Mouse (Mus musculus) embryonic fibroblast, embryonic 13.5 days (primary cell): ENCODE data around the gene Dolpp1. TPM values are rescaled to one million over a fixed set of nuclear protein-coding genes. Genes with fewer than 3 reads are reported as not detected.
"Not testable (repeated sequence)": the region's sequence is repeated elsewhere in the genome, so short reads cannot be mapped to it uniquely, and the experiment has no call there.

Experiments
- H3K27ac ChIP-seq: 2 replicates; pipeline ENCODE4 v1.5.1; 2012; ENCODE audit warnings: low read length, control low read depth, inconsistent platforms; ENCODE audit not compliant: insufficient read depth
- H3K4me1 ChIP-seq: 2 replicates; pipeline ENCODE4 v1.6.1; 2011; ENCODE audit warnings: low read length; ENCODE audit not compliant: control insufficient read depth, insufficient read depth
- H3K4me3 ChIP-seq: 2 replicates; pipeline ENCODE4 v1.5.1; 2011; ENCODE audit warnings: mild to moderate bottlenecking, control low read depth, low read length; ENCODE audit not compliant: insufficient read depth
- CTCF ChIP-seq: IDR thresholded peaks from 2 replicates; pipeline ENCODE4 v1.5.1; 2011; ENCODE audit warnings: mild to moderate bottlenecking, control low read depth, low read length, moderate library complexity, borderline replicate concordance; ENCODE audit not compliant: insufficient read depth
- POLR2A ChIP-seq: IDR thresholded peaks from 2 replicates; pipeline ENCODE4 v1.6.1; 2011; ENCODE audit warnings: low read depth, mild to moderate bottlenecking, control low read depth, low read length, moderate library complexity
- polyA plus RNA-seq: library from polyadenylated mRNA; stranded (reverse); fragments of >200 nt; gene quantifications from 2 replicates; pipeline ENCODE4 v1.2.4, GENCODE M21; 2011; ENCODE audit warnings: low read depth; ENCODE audit not compliant: missing spikeins, insufficient read length

The Dolpp1 gene
- polyA plus RNA-seq, 1 experiment: 33.8 TPM

DNA sequence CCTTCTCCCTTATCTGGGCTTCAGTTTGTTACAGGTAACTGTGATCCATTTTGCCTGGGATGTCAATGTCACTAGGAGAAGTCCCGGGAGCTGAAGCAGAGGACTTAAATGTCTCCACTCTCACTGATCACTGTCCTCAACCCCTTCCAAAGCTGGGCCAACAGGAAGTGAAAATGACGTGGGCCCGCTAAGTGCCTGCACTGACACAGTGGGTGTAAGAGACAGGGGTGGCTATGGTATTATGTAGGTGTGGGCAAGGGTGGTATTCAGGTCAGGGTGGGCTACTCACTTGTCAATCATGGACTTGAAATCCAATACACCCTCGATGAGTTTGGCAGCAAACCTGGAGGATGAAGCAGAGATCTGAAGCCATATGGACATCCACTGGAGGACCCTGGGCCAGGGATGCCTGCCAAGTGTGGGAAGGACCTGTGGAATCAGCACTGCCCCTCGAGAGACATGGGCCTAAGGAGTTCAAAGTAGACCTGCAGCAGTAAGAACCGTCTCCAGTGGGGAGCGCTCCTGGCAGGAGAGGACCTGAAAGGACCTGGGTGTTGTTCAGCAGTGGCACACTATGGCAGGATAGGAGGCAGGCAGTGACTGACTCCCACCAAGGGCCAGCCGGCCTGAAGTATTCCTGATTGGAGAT is 16.5 kb downstream of the Dolpp1 start:
- H3K27ac ChIP-seq: no peak overlapping the region
- no peaks in the 10 kb centered on the region for H3K4me1 ChIP-seq

DNA sequence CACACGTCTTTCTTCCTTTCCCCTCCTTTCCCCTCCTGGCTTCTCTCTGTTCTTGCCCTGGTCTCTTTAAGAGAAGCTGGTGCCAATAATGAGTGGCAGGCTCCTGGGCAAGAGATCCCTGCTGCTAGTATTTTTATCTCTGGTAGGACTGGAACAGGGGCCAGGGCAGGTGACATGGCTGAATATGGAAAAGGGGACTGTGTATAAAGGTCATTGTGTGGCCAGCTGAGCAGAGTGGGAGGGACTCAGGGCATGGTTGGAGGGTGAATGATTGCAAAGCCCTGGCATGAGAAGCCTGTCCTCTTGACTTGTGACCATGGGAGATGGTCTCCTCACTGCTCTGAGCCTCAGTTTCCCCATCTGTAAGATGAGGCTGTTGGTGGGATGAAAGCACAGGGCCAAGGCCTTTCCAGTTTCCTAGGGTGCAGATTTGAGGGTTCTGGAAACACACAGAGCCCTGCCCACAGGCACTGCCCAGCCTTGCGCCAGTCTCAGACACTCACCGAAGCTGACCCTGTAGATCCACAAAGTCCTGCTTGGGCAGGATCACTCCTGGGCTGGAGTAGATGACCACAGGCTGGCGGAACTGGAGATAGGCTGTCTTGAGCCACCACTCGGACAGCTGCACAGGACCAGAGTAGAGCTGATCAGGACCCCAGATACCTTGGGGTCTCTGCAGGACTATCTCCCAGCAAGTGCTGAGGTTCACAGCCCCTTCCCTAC is 17.6 kb downstream of the Dolpp1 start:
- Histone ChIP-seq H3K4me3 (no peak overlapping the region), H3K4me1 (peaks cover 2% of the 10 kb centered on the region; the same call in 1 of the 2 replicates), H3K27ac (no peak overlapping the region)
- TF ChIP-seq POLR2A: no peak

More for the DNA sequence above, 16.5 kb downstream of the Dolpp1 start:
- no peak overlapping the region for H3K4me3 ChIP-seq
- TF ChIP-seq POLR2A: no peak
- no peak for TF ChIP-seq CTCF

DNA sequence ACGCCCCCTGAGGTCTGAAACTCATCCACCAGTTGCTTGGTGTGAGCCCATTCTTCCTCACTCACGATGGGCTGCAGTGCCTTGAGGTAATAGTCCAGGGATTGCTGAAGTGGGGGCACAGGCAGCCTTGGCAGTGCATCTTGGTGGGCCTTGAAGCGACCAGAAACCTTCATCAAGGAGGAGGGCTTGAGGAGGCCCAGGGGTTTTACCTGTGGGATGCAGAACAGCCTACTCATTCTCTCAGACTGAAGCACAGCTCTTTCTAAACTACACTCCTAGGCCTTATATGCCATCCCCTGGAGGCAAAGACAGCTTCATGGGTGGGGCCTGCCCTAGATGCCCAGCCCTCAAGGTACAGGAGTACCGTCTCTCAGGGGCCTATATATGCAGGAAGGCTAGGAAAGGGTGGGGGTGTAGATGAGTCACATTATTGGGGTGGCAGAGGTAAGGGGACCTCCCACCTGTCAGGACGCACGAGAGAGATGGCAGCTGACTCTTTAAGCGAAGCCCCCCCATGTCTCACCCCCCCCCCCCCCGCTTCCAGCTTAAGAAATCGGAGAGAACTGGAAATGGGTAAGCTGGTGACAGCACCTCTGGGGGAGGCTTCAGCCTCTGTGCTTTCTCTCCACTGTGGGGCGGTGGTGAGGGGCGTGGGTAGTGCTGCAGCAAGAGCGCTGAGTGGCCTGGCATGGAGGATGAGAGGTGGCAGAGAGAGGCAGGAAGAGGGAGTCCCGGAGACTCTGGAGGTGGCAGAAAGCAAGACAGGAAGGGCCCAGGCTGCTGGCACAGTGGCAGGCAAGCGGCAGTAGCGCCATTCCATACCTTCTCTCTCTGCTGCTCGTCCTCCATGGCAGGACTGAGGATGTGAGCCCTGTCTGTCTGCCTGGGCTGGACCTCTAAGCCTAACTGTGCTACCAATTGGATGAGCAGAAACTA is 21.3 kb downstream of the Dolpp1 start:
- TF ChIP-seq CTCF (no peak), POLR2A (no peak)
- H3K4me3 ChIP-seq: no peak overlapping the region
- no peak overlapping the region for H3K27ac ChIP-seq
- peaks cover 10% of the 10 kb centered on the region; the same call in 1 of the 2 replicates for H3K4me1 ChIP-seq

DNA sequence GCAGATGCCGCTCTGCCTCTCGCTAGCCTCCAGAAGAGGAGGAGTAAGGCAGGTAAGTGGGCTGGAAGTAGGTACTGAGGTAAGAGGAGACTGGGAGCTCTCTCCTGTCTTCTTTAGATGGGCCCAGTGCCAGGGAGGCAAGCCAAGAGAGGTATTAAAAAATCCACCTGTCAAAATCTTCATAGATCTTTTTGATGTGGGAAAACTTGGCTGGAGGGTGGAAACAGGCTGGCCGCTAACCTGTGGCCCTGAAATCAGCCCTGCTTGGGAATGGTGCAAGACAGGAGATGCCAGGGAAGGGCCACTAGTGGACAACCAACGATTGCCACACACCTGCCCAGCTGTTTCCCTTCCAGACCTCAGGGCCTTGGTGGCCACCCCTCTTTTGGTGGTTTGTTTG is 22.0 kb downstream of the Dolpp1 start:
- Histone ChIP-seq H3K27ac (no peak overlapping the region), H3K4me1 (peaks cover 14% of the 10 kb centered on the region), H3K4me3 (no peak overlapping the region)
- TF ChIP-seq POLR2A: no peak
- TF ChIP-seq CTCF: no peak

DNA sequence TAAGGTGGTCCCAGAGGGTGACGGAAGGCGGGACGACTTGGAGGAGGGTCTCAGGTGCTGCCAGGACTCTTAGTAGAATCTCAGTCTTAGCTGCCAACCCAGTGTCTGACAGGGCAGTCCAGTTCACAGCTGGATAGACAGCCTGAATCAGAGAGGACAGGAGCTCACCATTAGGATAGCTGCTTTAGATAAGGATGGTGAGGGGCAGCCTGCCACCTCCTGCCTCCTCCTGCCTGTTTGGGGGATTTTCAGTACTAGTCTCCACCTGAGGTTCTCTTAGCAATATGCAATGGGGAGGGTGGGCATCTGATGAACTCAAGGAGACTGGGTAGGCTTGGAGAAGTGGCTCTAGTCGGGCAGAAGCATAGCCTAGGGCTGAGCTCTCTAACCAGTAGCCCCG is 22.6 kb downstream of the Dolpp1 start:
- Histone ChIP-seq H3K4me1 (peaks cover 14% of the 10 kb centered on the region), H3K4me3 (peak overlapping the region; percentile 71), H3K27ac (no peak overlapping the region)
- TF ChIP-seq POLR2A (no peak), CTCF (no peak)

DNA sequence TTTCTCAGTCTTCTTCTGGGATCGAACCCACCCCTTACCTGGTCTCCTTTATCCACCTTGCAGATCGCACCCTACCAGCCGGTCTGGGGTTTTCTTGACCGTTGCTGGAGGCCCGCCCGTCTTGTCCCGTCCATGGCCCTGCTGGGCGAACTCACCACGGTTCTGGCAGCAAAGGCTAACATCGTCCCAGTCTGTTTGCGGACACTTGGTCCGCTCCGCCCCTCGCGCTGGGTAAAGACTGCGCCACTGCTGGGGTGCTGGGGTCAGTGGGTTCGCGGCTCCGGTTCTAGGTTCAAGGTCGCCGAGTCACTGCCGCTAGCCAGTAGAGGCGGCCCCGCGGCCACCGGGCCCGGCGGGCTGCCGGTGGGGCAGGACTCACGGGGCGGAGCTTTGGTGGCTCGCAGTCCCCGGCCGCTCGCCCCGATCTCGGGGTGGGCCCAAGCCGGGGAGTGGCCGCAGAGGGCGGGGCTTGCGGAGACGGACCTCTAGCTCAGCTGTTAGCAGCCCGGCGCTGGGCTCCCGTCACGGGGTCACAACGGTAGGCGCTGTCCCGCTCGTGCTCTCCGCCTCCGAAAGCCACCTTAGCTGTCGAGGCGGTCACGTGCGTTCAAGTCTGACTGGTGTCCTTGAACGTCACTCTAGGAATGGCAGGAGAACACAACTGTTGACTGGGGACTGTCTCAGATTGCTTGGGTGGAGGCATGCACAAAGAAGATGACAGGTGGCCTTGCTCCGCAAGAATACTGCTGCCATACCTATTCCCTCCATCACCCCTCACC is 23.3 kb downstream of the Dolpp1 start, which contains the start of gene Crat:
TSS of gene Crat (minus strand) at position 657 of the 779 bp plus-strand sequence.
- peak within 1 kb of the TSS; percentile 60 for H3K27ac ChIP-seq
- peaks cover 14% of the 10 kb centered on the region for H3K4me1 ChIP-seq
- no peak for TF ChIP-seq CTCF
- peak; percentile 97 for TF ChIP-seq POLR2A
- peak within 1 kb of the TSS; percentile 71 for H3K4me3 ChIP-seq

DNA sequence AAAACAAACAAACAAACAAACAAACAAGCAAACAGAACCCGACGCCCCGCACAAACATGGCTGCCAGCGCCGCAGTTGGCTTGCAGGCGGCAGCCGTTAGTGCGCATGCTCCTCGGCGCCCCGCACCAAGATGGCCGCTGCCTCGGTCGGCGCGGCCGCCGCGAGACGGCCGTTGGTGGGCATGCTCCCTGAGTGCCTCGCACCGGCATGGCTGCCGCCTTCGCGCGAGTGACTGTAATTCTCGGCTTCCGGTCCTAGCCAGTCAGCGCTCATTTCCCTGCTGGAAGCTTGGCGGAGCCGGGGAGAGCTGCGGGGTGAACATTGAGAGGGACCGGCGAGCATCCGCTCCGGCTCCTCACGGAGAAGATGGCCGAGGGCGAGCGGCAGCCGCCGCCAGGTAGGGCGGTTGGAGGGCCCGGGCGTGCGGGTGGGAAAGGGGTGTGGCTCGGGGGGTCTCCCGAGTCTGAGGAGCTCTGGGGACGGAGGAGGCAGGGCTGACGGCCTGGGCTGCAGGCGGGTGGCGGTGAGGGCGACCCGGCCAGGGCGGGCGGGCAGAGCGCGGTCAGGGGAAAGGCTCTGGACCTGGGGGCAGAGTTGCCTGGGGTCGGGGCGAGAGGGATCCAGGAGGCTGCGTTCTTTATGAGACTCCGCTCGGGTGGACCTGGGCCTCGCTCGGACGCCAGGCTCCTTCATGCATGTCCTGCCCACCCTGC is 24.0 kb downstream of the Dolpp1 start, which contains the start of gene Ptpa:
TSS of gene Ptpa (plus strand) at position 104 of the 713 bp plus-strand sequence.
- H3K4me1 ChIP-seq: peaks cover 14% of the 10 kb centered on the region
- TF ChIP-seq CTCF (no peak), POLR2A (peak; percentile 98)
- peak within 1 kb of the TSS; percentile 71 for H3K4me3 ChIP-seq
- H3K27ac ChIP-seq: peak within 1 kb of the TSS; percentile 60

DNA sequence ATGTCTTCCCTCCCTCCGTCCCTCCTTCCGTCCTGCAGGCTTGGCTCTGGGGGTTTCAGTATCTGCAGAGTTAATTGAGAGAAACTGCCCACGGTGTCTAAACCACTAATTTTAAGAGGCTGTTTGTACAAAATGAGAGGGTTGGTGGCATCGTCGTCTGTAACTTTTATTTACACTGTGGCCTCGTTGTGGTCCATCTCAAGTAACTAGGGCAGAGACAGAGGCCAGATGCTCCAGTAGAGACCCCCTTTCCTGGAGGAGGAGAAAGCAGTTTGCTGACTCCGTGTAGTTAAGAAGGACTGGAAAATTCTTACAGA is 24.6 kb downstream of the Dolpp1 start:
- Histone ChIP-seq H3K4me3 (peak overlapping the region; percentile 71), H3K27ac (peak overlapping the region; percentile 60), H3K4me1 (peaks cover 14% of the 10 kb centered on the region)
- TF ChIP-seq CTCF: no peak
- 0 out of 2 replicates have a peak, but pooled peaks have one; percentile 39 for TF ChIP-seq POLR2A

DNA sequence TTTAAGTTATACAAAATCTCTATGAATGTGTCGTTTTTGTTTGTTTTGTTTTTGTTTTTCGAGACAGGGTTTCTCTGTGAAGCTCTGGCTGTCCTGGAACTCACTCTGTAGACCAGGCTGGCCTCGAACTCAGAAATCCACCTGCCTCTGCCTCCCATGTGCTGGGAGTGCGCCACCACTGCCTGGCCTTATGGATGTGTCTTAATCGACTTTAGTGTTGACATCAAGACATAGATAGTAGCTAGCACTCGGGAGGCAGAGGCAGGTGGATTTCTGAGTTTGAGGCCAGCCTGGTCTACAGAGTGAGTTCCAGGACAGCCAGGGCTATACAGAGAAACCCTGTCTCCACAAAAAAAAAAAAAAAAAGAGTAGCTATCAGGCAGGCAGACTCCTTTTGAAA is 25.1 kb downstream of the Dolpp1 start:
- Histone ChIP-seq H3K4me3 (peak overlapping the region; percentile 71; the same call in 1 of the 2 replicates), H3K4me1 (peaks cover 14% of the 10 kb centered on the region)
- not testable (repeated sequence) for H3K27ac ChIP-seq
